Mouse (Mus musculus): ENCODE data around the gene Mrpl37.
"Not testable (repeated sequence)": the region's sequence is repeated elsewhere in the genome, so short reads cannot be mapped to it uniquely, and the experiment has no call there.

Gene Mrpl37

DNA sequence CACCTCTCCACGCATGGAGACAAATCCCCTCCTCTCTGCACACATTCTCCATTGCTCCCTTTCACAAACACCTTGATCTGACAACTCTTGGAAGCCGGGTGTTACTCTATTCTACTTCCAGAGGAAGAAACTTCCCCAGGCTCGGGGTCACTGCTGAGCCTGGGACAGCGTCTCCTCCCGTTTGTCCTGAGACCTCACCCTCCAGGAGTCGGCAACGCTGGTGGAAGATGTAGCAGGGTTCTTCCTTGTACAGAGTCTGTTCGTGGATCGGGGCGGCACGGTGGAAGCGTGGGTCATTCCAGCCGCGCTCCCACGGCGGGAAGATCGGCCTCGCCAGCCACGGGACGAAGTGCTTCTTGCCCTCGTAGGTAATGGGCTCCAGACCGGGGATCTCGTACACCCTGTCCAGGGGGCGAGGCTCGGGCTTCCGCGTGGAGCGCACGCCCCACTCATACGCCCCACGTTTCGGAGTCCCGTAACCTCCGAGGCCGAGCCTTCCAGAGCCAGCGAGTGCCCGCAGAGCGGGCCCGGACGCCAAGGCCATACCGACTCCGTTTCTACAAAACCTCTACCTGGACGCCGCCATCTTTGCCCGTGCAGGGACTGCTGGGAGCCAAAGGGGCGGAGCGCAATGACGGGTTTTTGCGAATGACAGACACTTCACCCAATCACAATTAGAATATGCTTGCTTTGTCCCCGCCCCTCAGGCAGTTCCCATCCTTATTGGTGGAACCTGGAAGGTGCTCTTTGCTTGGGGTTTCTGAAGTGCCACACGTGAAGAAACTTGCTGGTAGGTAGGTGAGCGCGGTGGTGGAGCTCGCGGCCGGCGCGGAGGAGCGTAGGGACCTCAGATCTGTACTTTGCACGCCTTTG lies at the start of gene Mrpl37, which contains the start of gene Cyb5rl:
Mrpl37 (minus strand) TSS at position 617 of the 873 bp plus-strand sequence.
Cyb5rl (plus strand) TSS at position 737 of the 873 bp plus-strand sequence.
- peak; percentile 91 to 94 for DNase-seq (ENCODE audit: low spot score in 2 of 2)

DNA sequence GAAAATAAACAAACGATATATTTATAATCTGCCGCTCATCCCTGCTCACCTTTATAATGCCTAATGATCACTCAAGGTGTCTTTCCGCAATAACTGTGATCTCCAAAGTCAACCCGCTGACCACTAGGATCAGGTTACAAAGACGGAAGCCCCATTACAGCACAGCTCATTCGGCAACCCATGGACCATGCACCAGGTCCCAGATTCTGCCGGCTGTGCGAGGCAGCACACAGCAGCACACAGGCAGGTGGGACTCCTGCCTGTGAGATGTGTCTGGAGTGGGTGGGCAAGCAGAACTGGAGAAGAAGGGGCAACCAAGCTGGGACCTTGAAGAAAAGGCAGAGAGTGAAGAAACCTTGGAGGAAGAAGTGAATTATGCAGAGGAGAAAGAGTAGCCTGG lies 47.6 kb upstream of the Mrpl37 start:
- DNase-seq (ENCODE audit: low spot score in 2 of 2), result no peak

DNA sequence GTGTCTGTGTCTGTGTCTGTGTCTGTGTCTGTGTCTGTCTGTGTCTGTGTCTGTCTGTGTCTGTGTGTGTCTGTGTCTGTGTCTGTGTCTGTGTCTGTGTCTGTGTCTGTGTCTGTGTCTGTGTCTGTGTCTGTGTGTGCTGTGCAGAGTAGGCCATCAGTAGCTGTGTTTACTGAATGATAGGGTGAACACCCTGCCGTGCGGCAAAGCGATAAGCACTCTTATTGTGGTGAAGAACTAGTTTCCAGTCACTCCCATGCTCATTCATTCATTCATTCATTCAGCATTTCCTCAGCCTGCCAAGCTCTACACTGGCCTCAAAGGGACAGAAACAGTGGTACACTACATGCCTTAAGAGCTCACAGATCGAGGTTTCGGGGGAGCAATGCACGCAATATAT lies 42.5 kb upstream of the Mrpl37 start:
- not testable (repeated sequence) for DNase-seq (ENCODE audit: low spot score in 2 of 2)

DNA sequence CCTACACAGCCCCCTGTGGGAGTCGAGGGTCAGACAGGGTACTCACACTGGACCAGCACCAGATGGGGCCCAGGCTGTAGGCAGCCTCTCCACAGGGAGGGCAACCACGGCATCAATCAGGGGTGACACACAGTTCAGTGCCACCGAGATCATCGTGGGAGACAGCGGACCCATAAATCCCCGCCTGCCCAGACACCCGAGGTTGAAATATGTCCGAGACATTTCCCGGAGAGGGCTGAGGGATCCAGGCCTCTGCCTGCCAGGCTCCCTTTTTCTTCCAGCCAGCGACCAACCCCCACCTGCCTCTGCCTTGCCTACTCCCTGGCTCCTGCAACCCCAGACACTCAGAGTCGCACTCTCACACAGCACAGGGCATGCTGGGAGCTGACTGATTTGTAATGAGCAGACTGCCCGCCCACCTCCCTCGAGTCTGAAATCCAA lies 41.6 kb upstream of the Mrpl37 start:
- no peak for DNase-seq (ENCODE audit: low spot score in 2 of 2)

DNA sequence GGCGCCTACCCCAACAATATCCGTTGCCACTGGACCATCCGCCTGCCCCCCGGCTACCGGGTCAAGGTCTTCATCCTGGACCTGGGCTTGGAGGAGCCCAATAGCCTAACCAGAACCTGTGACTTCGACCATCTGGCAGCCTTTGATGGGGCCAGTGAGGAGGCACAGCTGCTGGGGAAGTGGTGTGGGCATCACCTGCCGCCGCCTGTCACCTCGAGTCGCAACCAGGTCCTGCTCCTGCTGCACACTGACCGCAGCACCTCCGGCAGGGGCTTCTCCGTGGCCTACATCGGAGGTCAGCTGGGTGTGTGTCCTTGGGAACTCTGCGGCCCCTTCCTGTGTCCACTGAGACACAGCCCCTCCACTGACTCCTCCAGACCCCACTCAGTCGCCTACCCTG lies 40.1 kb upstream of the Mrpl37 start:
- no peak for DNase-seq (ENCODE audit: low spot score in 2 of 2)

DNA sequence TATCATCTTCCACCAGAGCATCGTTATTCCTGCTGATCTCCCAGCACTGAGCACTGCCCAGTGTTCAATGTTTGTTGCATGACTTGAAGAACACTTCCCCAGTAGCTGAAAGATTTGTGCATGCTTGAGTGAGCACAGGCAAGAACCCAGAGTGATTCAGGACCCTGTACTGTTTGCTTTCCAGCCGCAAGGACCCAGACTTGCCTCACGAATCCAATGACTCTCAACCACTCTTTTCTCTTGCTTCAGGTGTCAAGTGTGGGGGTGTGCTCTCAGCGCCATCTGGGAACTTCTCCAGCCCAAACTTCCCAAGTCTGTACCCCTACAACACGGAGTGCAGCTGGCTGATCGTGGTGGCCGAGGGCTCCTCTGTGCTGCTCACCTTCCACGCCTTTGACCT lies 35.6 kb upstream of the Mrpl37 start:
- no peak for DNase-seq (ENCODE audit: low spot score in 2 of 2)

DNA sequence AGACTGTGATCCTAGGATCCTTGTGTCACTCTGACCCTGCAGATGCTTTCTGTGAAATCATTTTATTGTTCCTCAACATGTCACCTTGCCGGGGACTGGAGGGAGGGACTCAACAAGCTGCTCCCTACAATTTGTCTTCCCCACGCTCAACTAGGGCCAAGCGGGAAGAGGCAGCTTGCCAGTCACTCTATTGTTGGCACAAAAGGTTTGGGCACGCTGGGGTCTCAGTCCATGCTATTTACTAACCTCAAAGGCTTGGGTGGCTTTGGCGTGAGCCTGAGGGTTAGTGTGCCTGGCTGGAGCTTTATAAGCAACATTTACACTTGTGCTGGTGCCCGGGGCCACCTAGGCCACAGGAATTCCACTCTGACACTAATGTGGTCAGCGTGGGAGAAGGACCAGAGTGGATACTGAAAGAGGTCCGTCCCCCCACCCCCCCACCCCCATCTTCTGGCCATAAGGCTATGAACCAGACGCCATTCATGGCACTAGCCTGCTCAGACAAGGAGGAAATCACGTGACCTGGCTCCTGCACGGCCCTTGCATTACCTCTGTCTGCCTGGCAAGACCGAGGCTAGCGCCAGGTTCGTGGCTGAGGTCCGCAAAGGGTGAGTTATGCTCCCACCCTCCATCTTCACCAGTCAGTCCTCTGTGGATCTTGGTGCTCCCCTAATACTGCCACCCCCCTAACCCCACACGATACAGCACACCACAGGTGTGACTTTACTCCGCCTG lies 32.3 kb upstream of the Mrpl37 start:
- DNase-seq (ENCODE audit: low spot score in 2 of 2), result no peak

DNA sequence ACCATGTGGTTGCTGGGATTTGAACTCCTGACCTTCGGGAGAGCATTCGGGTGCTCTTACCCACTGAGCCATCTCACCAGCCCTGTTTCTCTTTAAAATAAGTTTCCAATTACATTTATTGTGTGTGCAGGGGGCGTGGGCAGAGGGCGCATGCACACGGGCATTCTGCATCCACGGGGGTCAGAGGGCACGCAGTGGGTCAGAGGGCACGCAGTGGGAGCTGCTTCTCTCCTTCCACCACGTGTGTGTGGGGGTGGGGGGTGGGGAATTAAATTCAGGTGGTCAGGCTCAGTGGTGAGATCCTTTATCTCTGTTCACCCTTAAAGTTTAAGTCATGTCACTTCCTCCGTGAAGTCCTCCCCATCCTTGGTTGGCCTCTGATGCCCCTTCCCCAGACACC lies 31.7 kb upstream of the Mrpl37 start:
- no peak for DNase-seq (ENCODE audit: low spot score in 2 of 2)

DNA sequence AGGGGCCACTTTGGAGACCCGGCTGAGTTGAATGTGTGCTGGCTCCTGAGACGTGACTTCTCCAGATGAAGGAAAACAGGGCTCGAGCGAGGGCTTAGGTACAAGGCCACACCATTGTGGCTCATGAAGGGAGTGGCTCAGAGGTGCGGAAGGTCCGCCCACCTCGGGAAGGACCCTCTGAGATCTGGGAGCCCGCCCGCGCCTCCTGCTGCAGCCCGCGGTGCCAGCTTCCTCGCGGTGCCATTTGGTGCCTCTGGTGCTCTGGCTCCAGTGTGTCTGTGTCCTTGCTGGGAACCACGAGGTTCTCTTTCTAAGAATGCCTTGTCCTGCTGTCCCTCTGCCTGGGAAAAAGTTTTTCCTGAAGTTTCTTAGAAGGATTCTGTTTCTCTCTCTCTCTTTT lies 31.2 kb upstream of the Mrpl37 start:
- DNase-seq (ENCODE audit: low spot score in 2 of 2), result no peak

DNA sequence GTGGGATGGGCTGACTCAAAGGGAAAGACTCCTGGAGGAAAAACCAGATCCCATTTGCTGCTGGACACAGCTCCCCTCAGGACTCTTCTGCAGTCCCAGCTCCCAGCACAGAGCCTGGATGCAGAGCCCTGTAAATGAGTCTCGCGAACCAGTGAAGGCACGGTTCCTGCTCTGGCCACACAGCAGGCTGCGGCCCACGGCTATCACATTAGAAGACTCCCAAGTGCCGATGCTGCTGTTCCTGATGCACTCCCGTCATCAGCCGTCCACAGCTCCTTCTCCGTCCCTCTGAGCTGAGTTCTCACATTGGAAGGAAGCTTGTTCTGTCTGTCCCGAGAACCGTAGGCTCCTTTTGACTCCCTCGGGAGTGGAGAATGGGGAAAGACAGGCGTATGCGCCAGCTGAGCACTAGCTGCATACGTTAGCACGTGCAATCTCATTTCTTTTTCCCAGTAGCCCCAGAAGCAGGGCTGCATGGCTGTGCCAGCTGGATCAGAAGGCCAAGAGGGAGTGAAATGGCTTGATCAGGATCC lies 30.2 kb upstream of the Mrpl37 start, which contains the start of gene Cdcp2:
Cdcp2 (plus strand) TSS at position 51 of the 533 bp plus-strand sequence.
- DNase-seq (ENCODE audit: low spot score in 2 of 2), result no peak

DNA sequence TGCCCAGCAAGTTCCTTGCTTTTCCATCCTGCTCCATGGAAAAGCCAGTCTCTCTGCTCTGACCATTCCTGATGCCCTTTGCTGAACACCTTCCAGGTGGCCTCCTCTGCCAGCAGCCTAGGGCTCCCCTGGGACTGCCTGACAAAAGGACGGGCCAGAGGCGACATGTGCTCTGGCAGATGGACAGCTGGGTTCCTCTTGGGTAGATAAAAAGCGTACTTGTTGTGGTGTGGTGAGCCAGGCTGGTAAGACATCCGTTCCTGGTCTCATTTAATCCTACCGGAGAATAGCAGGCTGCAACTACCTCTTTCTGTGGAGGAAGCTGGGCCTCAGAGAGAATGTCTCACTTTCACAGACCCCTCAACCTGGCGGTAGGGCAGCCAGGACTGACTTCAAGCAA lies 29.4 kb upstream of the Mrpl37 start:
- no peak for DNase-seq (ENCODE audit: low spot score in 2 of 2)

DNA sequence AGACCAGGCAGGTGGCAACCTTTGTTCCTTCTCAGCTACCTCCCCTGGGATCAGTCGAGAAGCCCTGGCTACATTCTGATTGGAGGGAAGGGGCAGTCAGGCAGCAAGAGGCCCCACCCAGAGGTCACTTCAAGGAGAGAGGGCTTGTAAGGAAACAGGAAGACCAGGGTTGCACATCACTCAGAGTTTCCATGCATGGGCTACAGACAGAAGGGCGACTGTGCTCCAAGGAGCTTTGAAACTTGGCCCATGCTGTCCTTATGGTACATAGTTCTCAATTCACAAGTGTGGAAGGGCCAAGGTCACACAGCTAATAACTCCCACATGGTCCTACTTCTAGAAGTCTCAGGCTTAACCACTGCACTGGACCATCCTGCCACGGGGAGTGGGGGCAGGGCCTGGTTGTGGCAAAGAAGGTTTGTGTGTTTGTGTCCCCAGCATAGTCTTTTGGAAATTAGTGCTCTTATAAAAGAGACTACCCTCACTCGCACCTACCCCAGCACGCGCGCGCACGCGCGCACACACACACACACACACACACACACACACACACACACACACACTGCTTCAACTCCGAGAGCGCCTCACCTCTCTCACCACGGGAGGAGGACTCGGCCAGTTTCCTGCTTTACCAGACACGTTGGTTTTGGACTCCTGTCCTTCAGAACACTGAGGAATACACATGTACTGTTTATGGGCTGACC lies 28.0 kb upstream of the Mrpl37 start:
- DNase-seq (ENCODE audit: low spot score in 2 of 2), result no peak

DNA sequence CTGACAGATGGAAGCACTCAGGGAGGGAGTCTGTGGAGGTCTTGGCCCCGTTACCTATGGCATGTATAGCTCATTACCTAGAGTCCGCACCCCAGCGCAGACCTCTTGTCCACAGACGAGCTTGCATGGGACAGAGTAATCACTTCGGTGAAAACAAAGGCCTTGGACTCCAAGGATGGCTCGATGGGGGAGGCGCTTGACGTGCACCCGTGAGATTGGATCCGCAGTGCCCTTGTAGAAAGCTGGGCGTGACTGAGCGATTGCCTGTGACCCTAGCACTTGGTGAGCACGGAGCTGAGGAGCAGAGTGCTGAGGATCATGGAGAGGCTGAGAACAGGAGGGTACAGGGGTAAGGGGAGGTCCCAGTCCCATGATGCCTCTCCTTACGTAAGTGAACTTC lies 25.0 kb upstream of the Mrpl37 start:
- no peak for DNase-seq (ENCODE audit: low spot score in 2 of 2)

DNA sequence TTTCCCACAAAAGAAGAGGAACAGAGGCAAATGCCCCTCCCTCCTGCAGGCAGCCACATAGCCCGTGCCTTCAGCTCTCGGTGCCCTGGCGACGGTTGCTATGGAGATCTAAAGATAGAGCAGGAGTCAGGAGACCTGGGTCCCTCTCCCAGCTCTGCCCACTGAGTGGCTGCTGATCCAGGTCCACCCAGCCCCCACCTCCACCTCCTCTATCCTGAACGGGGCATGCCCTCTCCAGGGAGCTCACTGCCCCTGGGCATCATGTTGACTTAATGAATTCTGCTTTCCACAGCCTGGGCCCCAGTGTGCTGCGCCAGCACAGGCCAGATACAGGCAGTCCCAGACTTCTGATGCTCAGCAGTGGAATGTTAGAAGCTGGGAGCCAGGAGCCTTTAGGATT lies 18.2 kb upstream of the Mrpl37 start:
- no peak for DNase-seq (ENCODE audit: low spot score in 2 of 2)

DNA sequence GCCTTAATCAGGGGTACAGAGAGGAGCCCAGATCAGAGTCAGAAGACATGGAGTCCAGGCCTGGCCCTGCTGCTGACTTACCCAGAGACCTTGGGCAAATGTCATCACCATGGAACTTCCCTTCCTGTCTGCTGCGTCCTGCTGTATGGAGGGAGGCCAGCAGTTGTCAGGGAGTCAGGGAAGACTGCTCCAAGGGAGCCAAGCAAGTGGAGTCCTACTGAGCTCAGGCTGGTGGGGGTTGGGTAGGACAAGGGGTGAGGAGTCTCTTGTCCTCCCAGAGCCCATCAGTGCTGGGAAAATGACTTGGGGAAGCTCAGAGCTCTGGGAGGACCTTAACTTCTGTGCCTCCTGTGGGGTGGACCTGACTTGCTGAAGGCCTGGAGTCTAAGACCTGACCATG lies 17.7 kb upstream of the Mrpl37 start:
- no peak for DNase-seq (ENCODE audit: low spot score in 2 of 2)

DNA sequence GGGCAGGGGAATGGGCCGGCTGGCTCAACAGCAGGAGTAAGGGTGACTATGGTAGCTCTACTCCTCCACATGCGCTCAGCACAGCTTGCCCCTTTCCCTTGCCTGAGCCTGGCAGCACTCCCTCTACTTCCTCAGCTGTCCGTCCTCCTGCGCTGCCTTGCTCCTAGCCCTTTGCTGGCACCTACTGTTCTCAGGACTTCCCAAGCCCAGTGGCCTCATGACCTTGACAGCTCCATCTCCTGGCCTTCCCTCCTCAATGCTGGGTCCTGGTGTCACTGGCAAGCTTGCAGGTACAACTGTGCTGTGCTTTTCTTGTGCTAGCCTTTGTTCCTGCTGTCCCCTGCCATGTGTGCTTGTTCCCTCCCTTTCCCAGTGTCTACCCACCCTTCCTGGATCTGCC lies 16.5 kb upstream of the Mrpl37 start:
- DNase-seq (ENCODE audit: low spot score in 2 of 2), result no peak

DNA sequence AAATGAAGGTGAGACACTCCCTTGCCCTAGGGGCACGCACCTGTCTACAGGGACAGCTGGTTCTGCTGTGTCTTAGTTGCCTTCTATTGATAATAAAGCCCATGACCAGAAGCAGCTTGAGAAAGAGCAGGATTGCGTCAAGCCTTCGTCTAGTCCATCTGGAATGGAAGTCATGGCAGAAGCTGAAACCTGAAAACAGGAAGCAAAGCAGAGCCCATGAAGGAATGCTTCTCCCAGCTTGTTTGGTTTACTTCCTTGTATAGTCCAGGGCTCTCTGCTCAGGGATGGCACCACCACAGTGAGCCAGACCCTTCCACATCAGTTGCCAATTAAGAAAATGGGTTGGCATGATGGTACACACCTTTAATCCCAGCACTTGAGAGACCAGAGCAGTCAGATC lies 15.5 kb upstream of the Mrpl37 start:
- no peak for DNase-seq (ENCODE audit: low spot score in 2 of 2)

DNA sequence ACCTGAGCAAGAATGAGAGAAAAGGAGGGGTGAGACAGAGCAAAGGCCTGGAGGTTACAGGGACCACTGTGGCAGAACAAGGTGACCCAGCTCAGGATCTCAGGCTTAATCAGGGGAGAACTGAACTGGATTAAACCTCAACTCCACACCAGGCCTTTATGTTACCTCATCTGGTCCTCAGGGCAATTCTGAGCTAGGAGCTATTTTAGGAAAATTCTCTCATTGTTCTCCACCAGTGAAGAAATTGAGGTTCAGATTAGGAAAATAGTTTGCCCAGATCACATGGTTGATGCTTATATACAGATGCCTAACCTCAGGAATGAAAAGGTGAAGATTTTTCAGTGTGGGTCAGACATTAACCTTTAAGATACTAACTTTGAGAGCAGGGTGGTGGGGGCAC lies 13.0 kb upstream of the Mrpl37 start:
- DNase-seq (ENCODE audit: low spot score in 2 of 2), result no peak

DNA sequence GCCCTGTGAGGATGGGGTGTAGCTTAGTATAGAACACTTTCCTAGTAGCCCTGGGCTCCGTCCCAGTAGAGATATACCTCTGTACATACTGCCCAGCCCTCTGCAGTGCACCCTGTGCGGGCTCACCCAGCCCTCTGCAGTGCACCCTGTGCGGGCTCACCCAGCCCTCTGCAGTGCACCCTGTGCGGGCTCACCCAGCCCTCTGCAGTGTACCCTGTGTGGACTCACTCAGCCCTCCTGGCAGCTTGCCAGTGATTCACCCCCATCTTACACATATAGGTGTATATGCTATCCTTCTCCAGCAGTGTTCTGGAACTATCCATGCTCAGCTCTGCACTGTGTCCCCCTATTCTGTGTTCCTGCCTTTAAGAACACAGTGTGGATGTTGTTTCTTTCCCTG lies 12.2 kb upstream of the Mrpl37 start:
- DNase-seq (ENCODE audit: low spot score in 2 of 2), result no peak

DNA sequence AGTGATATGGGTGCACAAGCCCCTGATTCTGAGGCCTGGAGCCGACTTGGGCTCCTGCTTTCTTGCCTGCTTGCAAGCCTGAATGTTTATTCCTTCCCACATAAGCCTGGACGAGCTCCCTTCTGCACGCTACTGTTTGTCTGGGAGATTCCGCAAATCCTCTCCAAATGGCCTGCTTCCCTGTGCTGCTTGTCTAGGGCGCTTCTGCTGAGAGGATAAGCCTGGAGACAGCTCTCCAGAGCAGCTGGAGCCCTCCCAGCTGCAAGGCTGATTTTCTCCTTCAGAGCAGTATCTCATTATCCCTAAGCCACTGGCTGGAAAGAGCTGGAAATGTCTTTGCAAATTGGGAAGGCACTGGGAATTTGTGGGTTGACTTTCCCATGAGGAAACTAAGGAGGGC lies 8.8 kb upstream of the Mrpl37 start:
- no peak for DNase-seq (ENCODE audit: low spot score in 2 of 2)

DNA sequence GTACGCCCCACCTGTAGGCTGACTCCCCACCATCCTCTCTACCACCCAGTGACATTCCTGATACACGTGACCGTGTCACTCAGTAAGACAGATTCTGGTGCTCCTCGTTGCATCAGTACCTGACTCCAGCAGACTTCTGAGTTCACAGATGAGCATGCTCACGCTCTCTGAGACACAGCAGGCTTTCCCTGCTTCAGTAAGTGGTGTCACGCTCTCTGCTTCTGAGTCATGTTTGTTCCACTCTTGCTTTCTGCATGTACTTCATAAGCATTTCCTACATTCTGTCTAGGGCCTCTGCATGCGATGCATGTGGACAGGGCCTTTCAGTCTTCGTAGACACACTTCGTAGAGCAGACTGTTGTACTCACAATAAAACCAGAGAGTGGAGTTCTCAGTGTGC lies 5.7 kb upstream of the Mrpl37 start:
- no peak for DNase-seq (ENCODE audit: low spot score in 2 of 2)
